Mouse (Mus musculus) brain, embryonic 14.5 days (tissue): ENCODE results near the gene Rtkn. TPM values are rescaled to one million over a fixed set of nuclear protein-coding genes. Genes with fewer than 3 reads are reported as not detected.

Experiments used
- DNase-seq: peaks from one replicate; pipeline ENCODE4 v3.0.0-alpha.2; 2011; ENCODE audit warnings: low read depth
- CTCF ChIP-seq: fragments of 200-500 bp; IDR thresholded peaks from 2 replicates; pipeline ENCODE4 v1.5.1; 2012; ENCODE audit warnings: inconsistent platforms, mild to moderate bottlenecking, moderate library complexity, borderline replicate concordance; ENCODE audit not compliant: insufficient read depth, insufficient read length; ENCODE audit errors: extremely low read depth
- POLR2A ChIP-seq: fragments of 200-500 bp; IDR thresholded peaks from 2 replicates; pipeline ENCODE4 v1.6.1; 2012; ENCODE audit warnings: mild to moderate bottlenecking, inconsistent platforms, borderline replicate concordance; ENCODE audit not compliant: poor library complexity, insufficient read depth, insufficient read length, severe bottlenecking; ENCODE audit errors: extremely low read depth
- polyA plus RNA-seq: library from polyadenylated mRNA; depleted of rRNA; stranded (reverse); fragments of >200 nt; gene quantifications from 2 replicates; pipeline ENCODE4 v1.2.3, GENCODE M21; 2012

Rtkn gene
- polyA plus RNA-seq, 1 experiment = 30.7 TPM

- no peak for TF ChIP-seq POLR2A
- TF ChIP-seq CTCF = no peak
- DNase-seq = no peak
Observed at GRCm38 (mm10) chr6:83103130-83103650, 32.1 kb upstream of the Rtkn start.

GRCm38 (mm10) chr6:83104158-83104557, 31.1 kb upstream of the Rtkn start:
- TF ChIP-seq POLR2A (no peak), CTCF (no peak)
- DNase-seq = peak; percentile 89

- TF ChIP-seq CTCF (peak; percentile 76), POLR2A (no peak)
- DNase-seq = peak; percentile 77
Observed at GRCm38 (mm10) chr6:83107566-83108400, 27.5 kb upstream of the Rtkn start.

- DNase-seq = peak; percentile 89
- peak; percentile 47; the same call in 1 of the 2 replicates for TF ChIP-seq POLR2A
- no peak for TF ChIP-seq CTCF
Observed at GRCm38 (mm10) chr6:83108762-83109668, 26.2 kb upstream of the Rtkn start, which contains the start of gene Mrpl53. Mrpl53 (plus strand) TSS chr6:83109040.

- TF ChIP-seq POLR2A (no peak), CTCF (no peak)
Observed at GRCm38 (mm10) chr6:83111510-83112136, 23.6 kb upstream of the Rtkn start.

GRCm38 (mm10) chr6:83115011-83115671, 20.1 kb upstream of the Rtkn start, which contains the start of gene Mogs:
Mogs (plus strand) TSS chr6:83115496.
- TF ChIP-seq POLR2A (peak; percentile 93), CTCF (no peak)

More at GRCm38 (mm10) chr6:83111510-83112136, 23.6 kb upstream of the Rtkn start:
- no peak for DNase-seq

GRCm38 (mm10) chr6:83115682-83116372, 19.4 kb upstream of the Rtkn start:
- DNase-seq = peak; percentile 32
- TF ChIP-seq CTCF (no peak), POLR2A (no peak)

More at GRCm38 (mm10) chr6:83115011-83115671, 20.1 kb upstream of the Rtkn start, which contains the start of gene Mogs:
- peak; percentile 95 for DNase-seq

GRCm38 (mm10) chr6:83116373-83117164, 18.7 kb upstream of the Rtkn start:
- TF ChIP-seq POLR2A (no peak), CTCF (no peak)
- no peak for DNase-seq

- no peak for DNase-seq
- TF ChIP-seq CTCF (no peak), POLR2A (no peak)
Observed at GRCm38 (mm10) chr6:83117165-83117438, 18.2 kb upstream of the Rtkn start.

GRCm38 (mm10) chr6:83117616-83118015, 17.6 kb upstream of the Rtkn start:
- no peak for DNase-seq
- TF ChIP-seq POLR2A (no peak), CTCF (no peak)

- DNase-seq = no peak
- TF ChIP-seq POLR2A (no peak), CTCF (no peak)
Observed at GRCm38 (mm10) chr6:83118369-83118768, 16.9 kb upstream of the Rtkn start.
